Mouse (Mus musculus) liver, adult (tissue): ENCODE results near the gene Foxo3.
A peak's percentile ranks its signal among the peaks of the same experiment; 100 is the strongest.

Experiments used
- GATA4 ChIP-seq: IDR thresholded peaks from 2 replicates; pipeline ENCODE4 v1.6.1; 2014; ENCODE audit warnings: mild to moderate bottlenecking, low read length; ENCODE audit not compliant: insufficient replicate concordance

Foxo3 gene

GRCm38 (mm10) chr10:42269281-42270025 lies 7.1 kb downstream of the Foxo3 start:
- TF ChIP-seq GATA4 = no peak

GRCm38 (mm10) chr10:42267811-42268545 lies 8.6 kb downstream of the Foxo3 start:
- peak; percentile 72; the same call in 1 of the 2 replicates for TF ChIP-seq GATA4

GRCm38 (mm10) chr10:42265021-42265689 lies 11.4 kb downstream of the Foxo3 start:
- no peak for TF ChIP-seq GATA4

GRCm38 (mm10) chr10:42264195-42264594 lies 12.4 kb downstream of the Foxo3 start:
- no peak for TF ChIP-seq GATA4

- TF ChIP-seq GATA4 = no peak
Observed at GRCm38 (mm10) chr10:42263701-42264100, 12.9 kb downstream of the Foxo3 start.

GRCm38 (mm10) chr10:42262061-42262460 lies 14.5 kb downstream of the Foxo3 start:
- TF ChIP-seq GATA4 = no peak

- TF ChIP-seq GATA4 = no peak
Observed at GRCm38 (mm10) chr10:42261103-42261502, 15.5 kb downstream of the Foxo3 start.

- no peak for TF ChIP-seq GATA4
Observed at GRCm38 (mm10) chr10:42260523-42260922, 16.0 kb downstream of the Foxo3 start.

- no peak for TF ChIP-seq GATA4
Observed at GRCm38 (mm10) chr10:42259602-42260001, 17.0 kb downstream of the Foxo3 start.

GRCm38 (mm10) chr10:42257985-42258384 lies 18.6 kb downstream of the Foxo3 start:
- no peak for TF ChIP-seq GATA4

GRCm38 (mm10) chr10:42254788-42255187 lies 21.8 kb downstream of the Foxo3 start:
- TF ChIP-seq GATA4 = no peak

- no peak for TF ChIP-seq GATA4
Observed at GRCm38 (mm10) chr10:42251749-42252323, 24.7 kb downstream of the Foxo3 start.

GRCm38 (mm10) chr10:42251203-42251602 lies 25.4 kb downstream of the Foxo3 start:
- TF ChIP-seq GATA4 = peak; percentile 63; the same call in 1 of the 2 replicates

- no peak for TF ChIP-seq GATA4
Observed at GRCm38 (mm10) chr10:42249965-42250364, 26.6 kb downstream of the Foxo3 start.

- no peak for TF ChIP-seq GATA4
Observed at GRCm38 (mm10) chr10:42248644-42249043, 27.9 kb downstream of the Foxo3 start.

GRCm38 (mm10) chr10:42248156-42248555 lies 28.4 kb downstream of the Foxo3 start:
- TF ChIP-seq GATA4 = no peak
